Mouse (Mus musculus) frontal cortex, adult 2 months (tissue): ENCODE data around the gene Sept8. TPM values are rescaled to one million over a fixed set of nuclear protein-coding genes. Genes with fewer than 3 reads are reported as not detected.

Experiments
- DNase-seq, 2 experiments: peaks; one replicate each; pipeline ENCODE4 v3.0.0; 2022; ENCODE audit warnings: low spot score in 1 of 2; ENCODE audit errors: extremely low spot score in 1 of 2
- polyA plus RNA-seq: library from polyadenylated mRNA; depleted of rRNA; stranded (reverse); fragments of >200 nt; gene quantifications from 2 replicates; pipeline ENCODE4 v1.2.3, GENCODE M21; 2012; rRNA removed

Sept8 gene
- polyA plus RNA-seq, 1 experiment = 280 TPM

DNA sequence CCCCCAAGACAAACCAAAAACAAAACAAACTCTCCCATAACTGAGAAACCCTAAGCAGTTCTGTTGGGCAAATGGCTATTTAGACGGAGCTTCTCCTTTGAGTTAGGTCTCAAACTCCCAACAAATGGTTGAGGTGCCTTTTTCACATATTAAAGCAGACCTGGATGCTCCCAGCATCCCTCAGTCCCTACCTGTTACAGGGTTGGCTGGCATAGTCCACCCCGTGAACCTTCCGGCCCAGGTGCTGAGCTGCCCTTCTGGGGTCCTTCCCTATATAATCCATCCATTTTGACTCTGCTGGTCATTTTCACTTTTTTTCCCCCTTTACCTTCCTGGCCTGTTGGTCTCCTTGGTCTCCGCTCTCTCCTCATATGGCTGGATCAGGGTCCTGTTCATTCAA is 47.6 kb downstream of the Sept8 start:
- no peak for DNase-seq

DNA sequence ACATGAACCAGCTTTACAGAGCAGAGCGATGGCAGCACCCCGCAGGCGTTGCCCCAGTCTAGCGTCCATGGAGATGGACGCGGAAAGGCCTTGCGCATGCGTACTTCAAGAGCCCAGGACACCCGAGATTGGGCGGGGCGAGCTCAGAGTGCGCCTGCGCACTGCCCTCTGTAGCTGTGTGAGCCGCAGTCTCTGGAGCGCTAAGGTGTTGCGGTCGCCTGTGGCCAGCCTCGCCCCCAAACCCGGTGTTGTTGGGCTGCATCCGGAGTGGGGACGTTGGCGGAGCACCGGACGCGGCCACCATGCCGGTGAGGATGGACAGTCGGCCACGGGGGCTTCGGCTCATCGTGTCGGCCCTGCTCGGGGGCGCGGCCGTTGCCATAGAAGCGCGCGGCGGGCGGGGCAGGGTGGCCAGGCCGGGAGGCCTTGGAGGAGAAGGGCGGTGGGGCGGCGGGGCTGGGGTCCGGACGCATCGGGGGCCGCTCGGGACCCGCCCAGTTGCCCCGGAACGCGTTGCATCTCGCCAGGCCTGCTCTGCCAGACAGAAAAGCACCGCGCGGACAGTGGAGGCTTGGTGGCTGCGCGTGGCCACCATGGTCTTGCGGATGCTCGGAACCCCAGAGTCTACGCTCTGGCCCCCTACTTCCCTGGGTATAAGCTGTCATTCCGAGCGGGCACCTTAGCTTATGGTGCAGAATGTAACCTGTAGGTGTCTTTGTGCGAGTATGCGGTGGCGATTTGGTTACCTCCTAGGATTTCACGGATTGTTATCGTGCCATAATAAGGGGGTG is 48.4 kb downstream of the Sept8 start, which contains the start of gene Kif3a:
Gene Kif3a, plus strand, starts transcription at position 156 of the 791 bp plus-strand sequence.
- peak; percentile 89 to 96 for DNase-seq

- DNase-seq = no peak
Observed at GRCm38 (mm10) chr11:53580562-53580961, 61.5 kb downstream of the Sept8 start.

GRCm38 (mm10) chr11:53583151-53583550 is 64.1 kb downstream of the Sept8 start:
- DNase-seq = no peak

DNA sequence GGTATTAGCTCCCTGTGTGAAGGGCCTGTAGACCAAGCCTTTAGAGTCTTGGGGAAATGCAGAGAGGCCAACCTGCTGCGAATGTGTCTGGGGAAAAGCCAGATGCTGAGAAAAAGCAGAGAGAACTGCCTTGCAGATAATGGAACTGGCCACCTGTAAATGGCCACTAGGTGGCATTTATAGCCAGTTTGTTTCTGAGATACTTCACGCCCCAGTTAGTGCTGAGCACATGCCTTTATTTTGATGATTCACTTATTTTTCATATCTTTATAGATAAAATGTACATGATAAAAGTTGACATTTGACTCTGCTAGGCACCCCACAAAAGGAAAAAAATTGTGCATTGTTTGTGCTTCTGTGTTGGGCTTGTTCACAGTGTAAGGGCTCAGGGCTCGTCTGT is 65.8 kb downstream of the Sept8 start:
- peak in 1 of 2 experiments; percentile 47 for DNase-seq

GRCm38 (mm10) chr11:53585510-53585909 is 66.5 kb downstream of the Sept8 start:
- DNase-seq = no peak

GRCm38 (mm10) chr11:53588279-53588678 is 69.2 kb downstream of the Sept8 start:
- DNase-seq = no peak

GRCm38 (mm10) chr11:53590368-53590768 is 71.3 kb downstream of the Sept8 start:
- DNase-seq = peak in 1 of 2 experiments; percentile 56

GRCm38 (mm10) chr11:53591116-53591515 is 72.1 kb downstream of the Sept8 start:
- no peak for DNase-seq

Other genes with a start within 250 kb of the Sept8 start
- gene Hspa4, start 218.8 kb upstream of the Sept8 start, polyA plus RNA-seq = 82.5 and 92.5 TPM in 2 replicates
- 10.9 and 11.0 TPM in 2 replicates for gene Zcchc10, start 194.6 kb upstream of the Sept8 start, polyA plus RNA-seq
- 42.9 and 48.5 TPM in 2 replicates for gene Aff4, start 168.4 kb upstream of the Sept8 start, polyA plus RNA-seq
- not detected in 2 replicates for gene Leap2, start 96.1 kb upstream of the Sept8 start, polyA plus RNA-seq
- 372 and 396 TPM in 2 replicates for gene Uqcrq, start 88.4 kb upstream of the Sept8 start, polyA plus RNA-seq
- gene Gdf9, start 88.2 kb upstream of the Sept8 start, polyA plus RNA-seq = 1.8 and 1.9 TPM in 2 replicates
- 0.08 and 0.10 TPM in 2 replicates for gene Gm10447, start 62.1 kb upstream of the Sept8 start, polyA plus RNA-seq
- gene Shroom1, start 62.1 kb upstream of the Sept8 start, polyA plus RNA-seq = 7.4 and 8.1 TPM in 2 replicates
- not detected in 2 replicates for gene Gm9837, start 48.8 kb upstream of the Sept8 start, polyA plus RNA-seq
- 0.42 and 0.46 TPM in 2 replicates for gene Gm9945, start 39.1 kb upstream of the Sept8 start, polyA plus RNA-seq
- gene Sowaha, start 39.0 kb upstream of the Sept8 start, polyA plus RNA-seq = 42.7 and 43.3 TPM in 2 replicates
- gene Kif3a, start 48.1 kb downstream of the Sept8 start, polyA plus RNA-seq = 97.5 and 104 TPM in 2 replicates
- not detected in 2 replicates for gene Il4, start 99.4 kb downstream of the Sept8 start, polyA plus RNA-seq
- not detected in 2 replicates for gene Il13, start 115.4 kb downstream of the Sept8 start, polyA plus RNA-seq
- gene Rad50, start 188.1 kb downstream of the Sept8 start, polyA plus RNA-seq = 6.9 and 7.1 TPM in 2 replicates
- gene Il5, start 201.5 kb downstream of the Sept8 start, polyA plus RNA-seq = 0.21 and 0.44 TPM in 2 replicates